Mouse (Mus musculus): ENCODE measurements around the gene Trappc5. TPM values are rescaled to one million over a fixed set of nuclear protein-coding genes. Genes with fewer than 3 reads are reported as not detected.

The Trappc5 gene
- polyA plus RNA-seq (2014; fragmentation: Nextera tagmentation; extraction: Ambion mirVana): 34.0 TPM in 2 replicates

- DNase-seq (ENCODE audit: low spot score): peak; percentile 95
- WGBS: 1% methylated on average over 61 of the region's 61 CpGs
- peak; percentile 83 for ATAC-seq (replicated peaks; ENCODE audit: low FRiP score, low TSS enrichment, low read depth)
- H3K4me1 ChIP-seq (replicated peaks; ENCODE audit: control insufficient read depth, insufficient read depth, low read length): peaks cover 10% of the 10 kb centered on the region; the same call in 1 of the 2 replicates
- peak within 1 kb of the TSS; percentile 74 for H3K4me2 ChIP-seq (ENCODE audit: low read length)
- H3K27ac ChIP-seq (ENCODE audit: low read depth): peak within 1 kb of the TSS; percentile 92
- peaks cover 27% of the 10 kb centered on the region for H3K36me3 ChIP-seq (ENCODE audit: control insufficient read depth, insufficient read depth, low read length)
- H3K9ac ChIP-seq (ENCODE audit: low read length): peak within 1 kb of the TSS; percentile 79
- H3K4me3 ChIP-seq (ENCODE audit: low read depth, low read length): peak within 1 kb of the TSS; percentile 80
- H3K9me3 ChIP-seq (ENCODE audit: control insufficient read depth, low read length): no peaks in the 10 kb centered on the region
- H3K27me3 ChIP-seq (replicated peaks; ENCODE audit: control insufficient read depth, insufficient read depth, low read length): no peaks in the 10 kb centered on the region
Measured at GRCm38 (mm10) chr8:3676131-3676992, at the start of gene Trappc5. Gene Trappc5 (plus strand): TSS chr8:3676299.

- H3K4me1 ChIP-seq (replicated peaks; ENCODE audit: control insufficient read depth, insufficient read depth, low read length): 0 out of 2 replicates have a peak, but pooled peaks cover 8% of the 10 kb centered on the region
- H3K36me3 ChIP-seq (ENCODE audit: control insufficient read depth, insufficient read depth, low read length): no peaks in the 10 kb centered on the region
- H3K9ac ChIP-seq (ENCODE audit: low read length): no peak overlapping the region
- peaks cover 12% of the 10 kb centered on the region; the same call in 1 of the 2 replicates for H3K27me3 ChIP-seq (replicated peaks; ENCODE audit: control insufficient read depth, insufficient read depth, low read length)
- H3K27ac ChIP-seq (ENCODE audit: low read depth): no peak overlapping the region
- WGBS: 63% methylated on average over 5 of the region's 5 CpGs
- ATAC-seq (replicated peaks; ENCODE audit: low FRiP score, low TSS enrichment, low read depth): no peak
- no peak overlapping the region for H3K4me2 ChIP-seq (ENCODE audit: low read length)
- H3K4me3 ChIP-seq (ENCODE audit: low read depth, low read length): no peak overlapping the region
- H3K9me3 ChIP-seq (ENCODE audit: control insufficient read depth, low read length): no peaks in the 10 kb centered on the region
- no peak for DNase-seq (ENCODE audit: low spot score)
Measured at GRCm38 (mm10) chr8:3626971-3627370, 49.1 kb upstream of the Trappc5 start.

- H3K9ac ChIP-seq (ENCODE audit: low read length): no peak overlapping the region
- H3K4me1 ChIP-seq (replicated peaks; ENCODE audit: control insufficient read depth, insufficient read depth, low read length): 0 out of 2 replicates have a peak, but pooled peaks cover 5% of the 10 kb centered on the region
- no peak overlapping the region for H3K27ac ChIP-seq (ENCODE audit: low read depth)
- ATAC-seq (replicated peaks; ENCODE audit: low FRiP score, low TSS enrichment, low read depth) (no peak), DNase-seq (ENCODE audit: low spot score) (peak; percentile 57)
- H3K9me3 ChIP-seq (ENCODE audit: control insufficient read depth, low read length): no peaks in the 10 kb centered on the region
- no peaks in the 10 kb centered on the region for H3K36me3 ChIP-seq (ENCODE audit: control insufficient read depth, insufficient read depth, low read length)
- H3K4me2 ChIP-seq (ENCODE audit: low read length): no peak overlapping the region
- H3K4me3 ChIP-seq (ENCODE audit: low read depth, low read length): no peak overlapping the region
- peaks cover 12% of the 10 kb centered on the region; the same call in 1 of the 2 replicates for H3K27me3 ChIP-seq (replicated peaks; ENCODE audit: control insufficient read depth, insufficient read depth, low read length)
- 32% methylated on average over 5 of the region's 5 CpGs for WGBS
Measured at GRCm38 (mm10) chr8:3628014-3628413, 48.1 kb upstream of the Trappc5 start.

GRCm38 (mm10) chr8:3630647-3631477 is 45.2 kb upstream of the Trappc5 start, which contains the start of gene Stxbp2:
Gene Stxbp2 (plus strand): TSS chr8:3630955.
- Histone ChIP-seq H3K9ac (ENCODE audit: low read length) (peak within 1 kb of the TSS; percentile 55), H3K9me3 (ENCODE audit: control insufficient read depth, low read length) (no peaks in the 10 kb centered on the region), H3K27me3 (replicated peaks; ENCODE audit: control insufficient read depth, insufficient read depth, low read length) (peaks cover 12% of the 10 kb centered on the region; the same call in 1 of the 2 replicates), H3K4me2 (ENCODE audit: low read length) (peak within 1 kb of the TSS; percentile 78), H3K4me1 (replicated peaks; ENCODE audit: control insufficient read depth, insufficient read depth, low read length) (0 out of 2 replicates have a peak, but pooled peaks cover 5% of the 10 kb centered on the region), H3K27ac (ENCODE audit: low read depth) (no peak within 1 kb of the TSS), H3K36me3 (ENCODE audit: control insufficient read depth, insufficient read depth, low read length) (peaks cover 6% of the 10 kb centered on the region; the same call in 1 of the 2 replicates), H3K4me3 (ENCODE audit: low read depth, low read length) (peak within 1 kb of the TSS; percentile 59)
- DNase-seq (ENCODE audit: low spot score) (peak; percentile 85), ATAC-seq (replicated peaks; ENCODE audit: low FRiP score, low TSS enrichment, low read depth) (peak; percentile 95)
- WGBS: 7% methylated on average over 47 of the region's 47 CpGs

GRCm38 (mm10) chr8:3631478-3631875 is 44.6 kb upstream of the Trappc5 start:
- Histone ChIP-seq H3K4me3 (ENCODE audit: low read depth, low read length) (peak overlapping the region; percentile 59), H3K36me3 (ENCODE audit: control insufficient read depth, insufficient read depth, low read length) (peaks cover 12% of the 10 kb centered on the region; the same call in 1 of the 2 replicates), H3K9me3 (ENCODE audit: control insufficient read depth, low read length) (no peaks in the 10 kb centered on the region), H3K4me1 (replicated peaks; ENCODE audit: control insufficient read depth, insufficient read depth, low read length) (0 out of 2 replicates have a peak, but pooled peaks cover 5% of the 10 kb centered on the region), H3K4me2 (ENCODE audit: low read length) (peak overlapping the region; percentile 78), H3K27me3 (replicated peaks; ENCODE audit: control insufficient read depth, insufficient read depth, low read length) (peaks cover 12% of the 10 kb centered on the region; the same call in 1 of the 2 replicates), H3K27ac (ENCODE audit: low read depth) (no peak overlapping the region), H3K9ac (ENCODE audit: low read length) (peak overlapping the region; percentile 55)
- ATAC-seq (replicated peaks; ENCODE audit: low FRiP score, low TSS enrichment, low read depth): peak; percentile 17; the same call in 1 of the 2 replicates
- WGBS: 21% methylated on average over 8 of the region's 8 CpGs
- DNase-seq (ENCODE audit: low spot score): peak; percentile 69

GRCm38 (mm10) chr8:3645804-3646203 is 30.3 kb upstream of the Trappc5 start:
- DNase-seq (ENCODE audit: low spot score) (no peak), ATAC-seq (replicated peaks; ENCODE audit: low FRiP score, low TSS enrichment, low read depth) (no peak)
- H3K9ac ChIP-seq (ENCODE audit: low read length): no peak overlapping the region
- H3K4me1 ChIP-seq (replicated peaks; ENCODE audit: control insufficient read depth, insufficient read depth, low read length): no peaks in the 10 kb centered on the region
- WGBS: 26% methylated on average over 5 of the region's 5 CpGs
- no peaks in the 10 kb centered on the region for H3K27me3 ChIP-seq (replicated peaks; ENCODE audit: control insufficient read depth, insufficient read depth, low read length)
- no peak overlapping the region for H3K4me2 ChIP-seq (ENCODE audit: low read length)
- peaks cover 4% of the 10 kb centered on the region; the same call in 1 of the 2 replicates for H3K36me3 ChIP-seq (ENCODE audit: control insufficient read depth, insufficient read depth, low read length)
- H3K27ac ChIP-seq (ENCODE audit: low read depth): no peak overlapping the region
- no peaks in the 10 kb centered on the region for H3K9me3 ChIP-seq (ENCODE audit: control insufficient read depth, low read length)
- H3K4me3 ChIP-seq (ENCODE audit: low read depth, low read length): no peak overlapping the region

- Histone ChIP-seq H3K27me3 (replicated peaks; ENCODE audit: control insufficient read depth, insufficient read depth, low read length) (no peaks in the 10 kb centered on the region), H3K4me3 (ENCODE audit: low read depth, low read length) (no peak overlapping the region), H3K9ac (ENCODE audit: low read length) (no peak overlapping the region), H3K27ac (ENCODE audit: low read depth) (no peak overlapping the region), H3K36me3 (ENCODE audit: control insufficient read depth, insufficient read depth, low read length) (no peaks in the 10 kb centered on the region), H3K9me3 (ENCODE audit: control insufficient read depth, low read length) (no peaks in the 10 kb centered on the region), H3K4me1 (replicated peaks; ENCODE audit: control insufficient read depth, insufficient read depth, low read length) (no peaks in the 10 kb centered on the region), H3K4me2 (ENCODE audit: low read length) (no peak overlapping the region)
- 86% methylated on average over 6 of the region's 6 CpGs for WGBS
- ATAC-seq (replicated peaks; ENCODE audit: low FRiP score, low TSS enrichment, low read depth) (no peak), DNase-seq (ENCODE audit: low spot score) (no peak)
Measured at GRCm38 (mm10) chr8:3646824-3647531, 29.1 kb upstream of the Trappc5 start.

GRCm38 (mm10) chr8:3647561-3647960 is 28.5 kb upstream of the Trappc5 start:
- H3K4me1 ChIP-seq (replicated peaks; ENCODE audit: control insufficient read depth, insufficient read depth, low read length): no peaks in the 10 kb centered on the region
- no peak overlapping the region for H3K4me2 ChIP-seq (ENCODE audit: low read length)
- H3K27ac ChIP-seq (ENCODE audit: low read depth): no peak overlapping the region
- WGBS: 80% methylated on average over 4 of the region's 4 CpGs
- no peak overlapping the region for H3K9ac ChIP-seq (ENCODE audit: low read length)
- H3K36me3 ChIP-seq (ENCODE audit: control insufficient read depth, insufficient read depth, low read length): no peaks in the 10 kb centered on the region
- DNase-seq (ENCODE audit: low spot score): no peak
- H3K4me3 ChIP-seq (ENCODE audit: low read depth, low read length): no peak overlapping the region
- H3K9me3 ChIP-seq (ENCODE audit: control insufficient read depth, low read length): no peaks in the 10 kb centered on the region
- H3K27me3 ChIP-seq (replicated peaks; ENCODE audit: control insufficient read depth, insufficient read depth, low read length): no peaks in the 10 kb centered on the region
- no peak for ATAC-seq (replicated peaks; ENCODE audit: low FRiP score, low TSS enrichment, low read depth)
